Mouse (Mus musculus): ENCODE results near the gene Abhd17a.

GRCm38 (mm10) chr10:80614351-80614750 lies 24.2 kb upstream of the Abhd17a start:
- TF ChIP-seq CTCF (IDR thresholded peaks at IDR 0.05; ENCODE audit: low read depth) (no peak), EP300 (optimal IDR thresholded peaks at IDR 0.05) (no peak)

Data from stomach, postnatal 0 days (tissue).